Mouse (Mus musculus) hindbrain, embryonic 13.5 days (tissue): Measurements from ENCODE around the gene Zcrb1. TPM values are rescaled to one million over a fixed set of nuclear protein-coding genes. Genes with fewer than 3 reads are reported as not detected.

Source experiments
- ATAC-seq: fragments of 200-750 bp; cut with Nextera tagmentation; 2 replicates; pipeline ENCODE4 v1.8.0; 2017; ENCODE audit warnings: moderate TSS enrichment; ENCODE audit not compliant: low FRiP score
- H3K27ac ChIP-seq: fragments of 300-500 bp; sonication (generic); 2 replicates; pipeline ENCODE4 v1.5.1; 2015; ENCODE audit warnings: inconsistent platforms, mild to moderate bottlenecking, moderate library complexity
- H3K27me3 ChIP-seq: fragments of 300-500 bp; sonication (generic); 2 replicates; pipeline ENCODE4 v1.6.1; 2015; ENCODE audit warnings: mild to moderate bottlenecking, inconsistent platforms
- H3K36me3 ChIP-seq: fragments of 300-500 bp; sonication (generic); 2 replicates; pipeline ENCODE4 v1.6.1; 2015; ENCODE audit warnings: mild to moderate bottlenecking, inconsistent platforms
- H3K4me1 ChIP-seq: fragments of 300-500 bp; sonication (generic); replicated peaks from 2 replicates; pipeline ENCODE4 v1.6.1; 2015; ENCODE audit warnings: inconsistent platforms
- H3K4me2 ChIP-seq: fragments of 300-500 bp; sonication (generic); 2 replicates; pipeline ENCODE4 v1.6.1; 2015; ENCODE audit warnings: inconsistent platforms, mild to moderate bottlenecking, moderate library complexity
- H3K4me3 ChIP-seq: fragments of 300-500 bp; sonication (generic); 2 replicates; pipeline ENCODE4 v1.5.1; 2015; ENCODE audit warnings: mild to moderate bottlenecking, inconsistent platforms
- H3K9ac ChIP-seq: fragments of 300-500 bp; sonication (generic); 2 replicates; pipeline ENCODE4 v1.6.1; 2015; ENCODE audit warnings: mild to moderate bottlenecking, inconsistent platforms
- H3K9me3 ChIP-seq: fragments of 300-500 bp; sonication (generic); 2 replicates; pipeline ENCODE4 v1.6.1; 2016; ENCODE audit warnings: inconsistent platforms
- WGBS: fragments of 180-500 bp; shearing (Covaris S2); methylation state at CpG from one replicate; pipeline ENCODE4 v1.1.7; 2015; 5-methylcytosine and 5-hydroxymethylcytosine counted together
- polyA plus RNA-seq: library from polyadenylated mRNA; unstranded; fragments of >200 nt; fragmentation: Nextera tagmentation; extraction: Ambion mirVana; gene quantifications from 2 replicates; pipeline ENCODE4 v1.2.1, GENCODE M21; 2015

Zcrb1 gene
- polyA plus RNA-seq, 1 experiment from 2014 or later, result 179 TPM

DNA sequence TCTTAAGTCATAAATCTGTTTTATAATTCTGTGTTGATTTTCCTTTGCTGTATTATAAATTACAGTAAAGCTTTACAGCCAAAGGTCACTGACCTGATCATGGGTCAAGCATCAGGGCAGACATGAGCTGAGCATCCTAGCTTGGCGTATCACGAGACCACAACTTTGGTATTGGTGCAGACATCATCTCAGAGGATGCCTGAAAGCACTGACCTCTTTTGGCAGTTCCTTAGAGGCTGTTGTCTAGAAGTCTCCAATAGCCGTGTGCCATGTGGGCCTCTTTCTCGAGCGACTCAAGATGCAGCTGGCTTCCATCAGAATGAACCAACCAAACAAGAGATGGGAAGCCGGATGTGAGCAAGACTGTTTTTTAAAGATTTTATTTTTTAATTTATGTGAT lies 32.6 kb downstream of the Zcrb1 start:
- Histone ChIP-seq H3K4me3 (no peak overlapping the region), H3K27me3 (no peaks in the 10 kb centered on the region), H3K36me3 (no peaks in the 10 kb centered on the region), H3K9ac (no peak overlapping the region), H3K4me2 (no peak overlapping the region), H3K4me1 (no peaks in the 10 kb centered on the region), H3K27ac (no peak overlapping the region), H3K9me3 (no peaks in the 10 kb centered on the region)
- no peak for ATAC-seq
- 91% methylated on average over 6 of the region's 6 CpGs for WGBS

DNA sequence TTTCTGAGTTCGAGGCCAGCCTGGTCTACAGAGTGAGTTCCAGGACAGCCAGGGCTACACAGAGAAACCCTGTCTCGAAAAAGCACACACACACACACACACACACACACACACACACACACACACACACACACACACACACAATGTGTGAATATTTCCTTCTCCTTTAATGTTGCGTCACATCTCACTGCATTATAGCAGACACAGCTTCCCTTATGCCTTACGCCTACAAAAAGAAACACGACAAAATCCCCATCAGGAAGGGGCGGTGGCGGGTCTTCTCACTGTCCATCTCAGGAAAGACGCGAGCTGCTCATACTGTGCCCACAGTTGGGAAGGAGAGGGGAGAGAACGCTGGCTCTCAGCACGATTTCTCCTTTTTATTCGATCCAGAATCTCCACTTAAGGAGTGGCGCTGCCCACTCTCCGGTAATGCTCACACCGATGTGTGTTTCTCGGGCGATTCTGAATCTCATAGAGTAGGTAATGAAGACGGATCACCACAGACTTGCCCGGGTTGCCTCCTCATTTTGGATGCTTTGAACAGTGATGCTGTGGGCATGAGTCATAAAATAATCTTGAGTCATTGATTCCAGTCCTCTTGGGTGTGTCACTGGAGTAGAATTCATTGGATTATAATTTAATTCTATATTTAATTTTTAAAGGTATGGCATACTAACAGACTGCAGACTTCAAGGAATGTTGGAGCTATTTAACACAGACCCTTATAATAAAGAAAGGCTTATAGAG lies 39.6 kb downstream of the Zcrb1 start:
- Histone ChIP-seq H3K36me3 (no peaks in the 10 kb centered on the region), H3K27me3 (no peaks in the 10 kb centered on the region), H3K9me3 (0 out of 2 replicates have a peak, but pooled peaks cover 3% of the 10 kb centered on the region), H3K4me3 (no peak overlapping the region), H3K27ac (no peak overlapping the region), H3K4me2 (no peak overlapping the region), H3K9ac (no peak overlapping the region), H3K4me1 (no peaks in the 10 kb centered on the region)
- 90% methylated on average over 18 of the region's 19 CpGs for WGBS
- ATAC-seq, result no peak

DNA sequence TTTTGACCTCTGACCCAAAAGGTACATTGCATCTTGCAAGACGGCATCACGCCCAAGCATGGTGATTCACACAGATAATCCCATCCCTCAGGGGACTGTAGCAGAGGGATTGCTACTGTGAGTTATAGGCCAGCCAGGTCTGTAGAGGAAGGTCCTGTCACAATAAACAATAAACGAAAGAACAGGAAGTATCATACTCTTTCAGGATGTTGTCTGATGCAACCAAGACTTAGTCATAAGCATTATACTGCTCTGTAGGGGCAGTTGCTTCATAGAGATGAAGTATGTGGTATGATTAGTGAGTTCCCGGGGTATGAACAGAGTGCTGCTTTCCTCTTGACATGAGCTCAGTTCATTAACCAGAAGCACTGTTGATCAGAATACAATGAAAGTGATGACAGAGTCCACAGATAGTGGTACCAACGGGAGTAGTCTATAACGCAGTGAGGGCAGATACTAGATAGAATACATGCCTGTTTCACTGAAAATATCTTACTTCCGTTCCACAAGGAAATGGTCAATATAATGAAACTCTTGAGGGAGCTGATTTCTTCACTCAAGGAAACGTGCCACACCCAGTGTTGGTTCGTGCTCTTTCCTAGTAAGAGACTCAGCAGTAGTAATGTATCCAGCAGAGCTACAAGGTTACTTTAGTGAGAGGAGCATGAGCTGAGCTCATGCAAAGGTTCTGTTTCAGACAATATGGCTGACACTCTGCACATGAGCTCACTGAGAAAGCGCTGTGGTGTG lies 57.3 kb downstream of the Zcrb1 start:
- H3K9ac ChIP-seq, result no peak overlapping the region
- 91% methylated on average over 10 of the region's 10 CpGs for WGBS
- H3K4me2 ChIP-seq, result no peak overlapping the region
- no peaks in the 10 kb centered on the region for H3K36me3 ChIP-seq
- no peak for ATAC-seq
- peaks cover 6% of the 10 kb centered on the region for H3K4me1 ChIP-seq
- no peaks in the 10 kb centered on the region for H3K9me3 ChIP-seq
- H3K27me3 ChIP-seq, result peaks cover 2% of the 10 kb centered on the region; the same call in 1 of the 2 replicates
- no peak overlapping the region for H3K4me3 ChIP-seq
- H3K27ac ChIP-seq, result no peak overlapping the region

DNA sequence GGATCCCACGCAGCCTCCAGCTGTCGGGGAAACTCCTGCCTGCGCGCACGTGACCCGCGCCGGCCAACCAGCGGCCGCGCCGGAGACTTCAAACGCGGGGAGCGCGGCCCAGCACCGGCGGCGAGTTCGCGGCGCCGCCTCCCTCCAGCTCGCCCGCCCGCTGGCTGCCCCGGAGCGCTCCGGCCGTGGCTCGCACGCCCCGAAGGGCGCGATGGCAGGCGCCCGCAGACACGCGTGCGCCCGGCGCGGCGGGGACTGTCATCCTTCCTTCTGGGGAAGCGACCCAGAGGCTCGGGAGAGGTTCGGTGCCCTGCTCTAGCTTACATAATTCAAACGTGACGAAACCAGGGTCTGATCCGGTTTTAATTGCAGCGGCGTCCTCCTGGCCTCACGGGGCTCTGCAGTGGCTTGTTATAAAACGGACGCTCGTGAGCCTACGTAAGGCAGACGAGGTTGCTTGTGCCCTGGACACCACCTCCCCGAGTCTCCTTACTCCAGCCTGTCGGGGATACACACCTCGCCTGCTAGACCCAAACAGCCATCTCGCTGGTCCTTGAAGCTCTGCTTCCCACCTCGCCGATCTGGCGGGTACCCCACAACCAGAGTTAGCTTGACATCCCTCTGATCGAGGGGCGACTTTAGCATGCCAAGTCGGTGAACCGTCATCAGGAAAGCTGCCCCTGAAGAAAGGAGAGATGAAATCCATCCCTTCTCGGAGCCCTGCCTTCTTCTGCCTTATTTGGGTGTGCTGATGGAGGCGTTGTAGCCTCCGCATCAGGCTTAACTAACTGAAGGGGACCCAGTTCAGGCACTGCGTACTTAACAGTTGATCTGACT lies 61.0 kb downstream of the Zcrb1 start, which contains the start of gene Yaf2:
Yaf2 (minus strand) TSS at position 11 of the 837 bp plus-strand sequence.
- peak; percentile 93 for ATAC-seq
- peaks cover 2% of the 10 kb centered on the region; the same call in 1 of the 2 replicates for H3K27me3 ChIP-seq
- peak within 1 kb of the TSS; percentile 96 for H3K27ac ChIP-seq
- H3K36me3 ChIP-seq, result peaks cover 6% of the 10 kb centered on the region
- peak within 1 kb of the TSS; percentile 96 for H3K9ac ChIP-seq
- peak within 1 kb of the TSS; percentile 95 for H3K4me3 ChIP-seq
- WGBS, result under 1% methylated on average over 49 of the region's 73 CpGs
- H3K4me1 ChIP-seq, result peaks cover 21% of the 10 kb centered on the region
- H3K9me3 ChIP-seq, result no peaks in the 10 kb centered on the region
- H3K4me2 ChIP-seq, result peak within 1 kb of the TSS; percentile 76

DNA sequence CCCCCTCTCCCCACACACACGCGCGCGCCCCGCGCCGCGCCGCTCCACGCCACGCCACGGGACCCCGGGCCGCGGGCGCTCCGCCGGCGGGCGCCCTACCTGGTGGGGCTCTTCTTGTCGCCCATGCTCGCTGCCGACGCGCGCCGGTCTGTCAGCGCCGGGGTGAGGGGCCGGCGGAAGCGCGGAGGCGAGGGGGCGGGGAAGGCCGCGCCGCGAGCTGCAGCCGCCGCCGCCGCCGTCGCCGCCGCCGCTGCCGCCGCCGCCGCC lies 61.5 kb downstream of the Zcrb1 start:
- Histone ChIP-seq H3K36me3 (peaks cover 6% of the 10 kb centered on the region), H3K9me3 (no peaks in the 10 kb centered on the region), H3K9ac (peak overlapping the region; percentile 96), H3K27ac (peak overlapping the region; percentile 96), H3K27me3 (peaks cover 2% of the 10 kb centered on the region; the same call in 1 of the 2 replicates), H3K4me1 (peaks cover 22% of the 10 kb centered on the region), H3K4me3 (peak overlapping the region; percentile 95), H3K4me2 (peak overlapping the region; percentile 76)
- 2% methylated on average over 9 of the region's 52 CpGs for WGBS
- ATAC-seq, result no peak

Other genes with a start within 250 kb of the Zcrb1 start
- 7.8 and 8.7 TPM in 2 replicates for gene Gxylt1, start 123.2 kb downstream of the Zcrb1 start, polyA plus RNA-seq
- gene Yaf2, start 61.4 kb downstream of the Zcrb1 start, polyA plus RNA-seq, result 109 and 110 TPM in 2 replicates
- gene Pphln1, start within 50 bp of the Zcrb1 start, polyA plus RNA-seq, result 48.3 and 52.2 TPM in 2 replicates
- 14.9 and 15.9 TPM in 2 replicates for gene Prickle1, start 197.6 kb upstream of the Zcrb1 start, polyA plus RNA-seq